Mouse (Mus musculus): ENCODE measurements around the gene Mapk11. TPM values are rescaled to one million over a fixed set of nuclear protein-coding genes. Genes with fewer than 3 reads are reported as not detected.

Gene Mapk11
- polyA plus RNA-seq, 2 experiments: 0.83 to 0.84 TPM

DNA sequence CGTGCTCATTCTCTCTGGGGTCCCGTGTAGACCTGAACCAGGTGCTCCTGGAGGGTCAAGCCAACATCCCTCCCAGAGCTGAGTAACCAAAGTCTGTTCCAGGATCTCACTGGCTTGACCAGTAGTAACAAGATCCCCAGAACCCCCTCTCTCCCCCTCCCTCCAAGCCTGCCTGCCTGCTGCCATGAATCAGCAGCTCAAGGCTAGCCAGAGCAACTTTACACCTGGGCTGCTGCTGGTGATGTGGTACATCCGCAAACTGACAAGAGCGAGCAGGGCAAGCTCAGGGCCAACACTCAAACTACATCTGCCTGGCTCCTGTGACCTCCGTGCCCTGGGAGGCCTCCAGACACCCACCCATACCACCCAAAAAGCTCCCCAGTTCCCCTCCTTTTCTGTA is 8.0 kb downstream of the Mapk11 start:
- TF ChIP-seq CTCF (IDR thresholded peaks at IDR 0.05; ENCODE audit: low read depth) (no peak), EP300 (IDR thresholded peaks at IDR 0.05; ENCODE audit: low read depth) (no peak)
- ATAC-seq (ENCODE audit: insufficient read depth): no peak
- H3K9ac ChIP-seq (replicated peaks): no peak overlapping the region
- H3K27me3 ChIP-seq (ENCODE audit: control insufficient read depth, insufficient read depth, low read length): peaks cover 57% of the 10 kb centered on the region
- H3K9me3 ChIP-seq (ENCODE audit: control insufficient read depth, low read length): no peaks in the 10 kb centered on the region
- H3K27ac ChIP-seq: no peak overlapping the region
- no peaks in the 10 kb centered on the region for H3K4me1 ChIP-seq (replicated peaks; ENCODE audit: control insufficient read depth in 2 of 2, insufficient read depth in 2 of 2, low read length in 1 of 2)
- WGBS (ENCODE audit: insufficient replicate concordance): 20% methylated on average over 5 of the region's 5 CpGs
- no peak overlapping the region for H3K4me3 ChIP-seq (ENCODE audit: insufficient read depth in 1 of 2, low read depth in 2 of 2, low read length in 2 of 2)
- DNase-seq (ENCODE audit: low read depth in 3 of 3, low spot score in 3 of 3): no peak
- H3K4me2 ChIP-seq (ENCODE audit: low read depth): no peak overlapping the region
- H3K36me3 ChIP-seq (replicated peaks; ENCODE audit: control insufficient read depth, insufficient read depth, low read depth): no peaks in the 10 kb centered on the region

DNA sequence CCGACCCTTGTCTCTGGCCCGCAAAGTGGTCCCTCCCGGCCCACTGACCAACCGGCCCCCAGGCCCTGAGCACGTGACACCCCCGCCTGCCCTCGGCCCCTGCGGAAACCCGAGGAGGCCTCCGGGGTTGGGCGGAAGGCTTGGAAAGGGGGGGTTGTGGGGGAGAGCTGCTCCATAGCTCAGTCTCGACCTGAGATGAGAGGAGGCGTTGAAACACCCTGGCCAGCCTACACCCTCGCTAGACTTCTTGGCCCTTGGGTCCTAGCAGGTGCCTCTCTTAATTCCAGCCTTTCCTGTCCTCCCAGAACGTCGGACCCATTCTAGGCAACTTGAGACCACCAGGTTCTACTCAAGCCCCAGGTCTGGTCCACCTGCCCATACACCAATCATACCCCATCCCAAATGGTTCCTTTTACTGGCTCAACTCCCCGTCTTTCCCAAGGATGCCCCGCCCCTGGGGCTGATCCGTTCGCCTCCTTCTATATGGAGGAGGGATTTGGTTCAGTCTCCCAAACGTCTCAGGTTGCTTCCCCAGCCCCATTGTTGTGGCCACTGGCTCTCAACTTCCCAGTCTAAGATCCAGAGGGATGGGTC is 8.7 kb downstream of the Mapk11 start, which contains the start of gene Mapk12:
TSS of gene Mapk12 (minus strand) at position 45 of the 594 bp plus-strand sequence.
- Histone ChIP-seq H3K4me3 (ENCODE audit: insufficient read depth in 1 of 2, low read depth in 2 of 2, low read length in 2 of 2) (peak within 1 kb of the TSS; percentile 15 to 16; a peak in 2 of 4 replicates), H3K9ac (replicated peaks) (no peak within 1 kb of the TSS), H3K4me1 (replicated peaks; ENCODE audit: control insufficient read depth in 2 of 2, insufficient read depth in 2 of 2, low read length in 1 of 2) (no peaks in the 10 kb centered on the region), H3K27me3 (ENCODE audit: control insufficient read depth, insufficient read depth, low read length) (peaks cover 50% of the 10 kb centered on the region), H3K27ac (no peak within 1 kb of the TSS), H3K4me2 (ENCODE audit: low read depth) (peak within 1 kb of the TSS; percentile 32), H3K36me3 (replicated peaks; ENCODE audit: control insufficient read depth, insufficient read depth, low read depth) (no peaks in the 10 kb centered on the region), H3K9me3 (ENCODE audit: control insufficient read depth, low read length) (no peaks in the 10 kb centered on the region)
- TF ChIP-seq CTCF (IDR thresholded peaks at IDR 0.05; ENCODE audit: low read depth) (no peak), EP300 (IDR thresholded peaks at IDR 0.05; ENCODE audit: low read depth) (no peak)
- no peak for DNase-seq (ENCODE audit: low read depth in 3 of 3, low spot score in 3 of 3)
- 3% methylated on average over 21 of the region's 21 CpGs for WGBS (ENCODE audit: insufficient replicate concordance)
- no peak for ATAC-seq (ENCODE audit: insufficient read depth)

DNA sequence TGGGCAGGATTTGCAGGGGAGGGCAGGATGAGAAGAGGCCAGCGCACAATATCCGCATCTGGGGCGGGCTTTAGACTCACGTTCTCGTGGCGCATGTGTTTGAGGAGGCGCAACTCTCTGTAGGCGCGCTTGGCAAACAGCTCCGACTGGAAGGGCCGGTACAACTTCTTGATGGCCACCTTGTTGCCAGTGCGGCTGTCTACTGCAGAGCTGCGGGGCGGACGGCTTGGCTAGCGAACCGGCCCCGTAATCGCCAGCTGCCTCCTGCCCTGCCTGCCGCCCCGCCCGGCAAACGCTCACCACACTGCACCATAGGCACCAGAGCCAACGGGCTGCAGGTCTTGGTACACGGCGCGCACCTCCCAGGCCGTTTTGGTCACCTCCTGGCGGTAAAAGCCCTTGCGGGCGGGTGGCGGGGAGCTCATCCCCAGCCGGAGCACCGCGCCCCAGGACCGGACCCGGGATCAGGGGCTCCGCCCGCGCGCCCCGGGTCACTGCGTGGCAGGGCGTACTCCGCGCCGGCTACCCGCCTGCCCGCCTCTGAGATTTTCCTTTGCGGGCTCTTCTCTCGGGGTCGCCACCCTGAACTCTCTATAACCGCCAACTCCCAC is 9.3 kb downstream of the Mapk11 start:
- Histone ChIP-seq H3K4me3 (ENCODE audit: insufficient read depth in 1 of 2, low read depth in 2 of 2, low read length in 2 of 2) (peak overlapping the region; percentile 15 to 16; a peak in 2 of 4 replicates), H3K27me3 (ENCODE audit: control insufficient read depth, insufficient read depth, low read length) (peaks cover 48% of the 10 kb centered on the region), H3K9ac (replicated peaks) (no peak overlapping the region), H3K9me3 (ENCODE audit: control insufficient read depth, low read length) (no peaks in the 10 kb centered on the region), H3K4me2 (ENCODE audit: low read depth) (peak overlapping the region; percentile 32), H3K4me1 (replicated peaks; ENCODE audit: control insufficient read depth in 2 of 2, insufficient read depth in 2 of 2, low read length in 1 of 2) (no peaks in the 10 kb centered on the region), H3K36me3 (replicated peaks; ENCODE audit: control insufficient read depth, insufficient read depth, low read depth) (no peaks in the 10 kb centered on the region), H3K27ac (no peak overlapping the region)
- DNase-seq (ENCODE audit: low read depth in 3 of 3, low spot score in 3 of 3): no peak
- TF ChIP-seq EP300 (IDR thresholded peaks at IDR 0.05; ENCODE audit: low read depth) (no peak), CTCF (IDR thresholded peaks at IDR 0.05; ENCODE audit: low read depth) (no peak)
- no peak for ATAC-seq (ENCODE audit: insufficient read depth)
- WGBS (ENCODE audit: insufficient replicate concordance): under 1% methylated on average over 53 of the region's 53 CpGs

DNA sequence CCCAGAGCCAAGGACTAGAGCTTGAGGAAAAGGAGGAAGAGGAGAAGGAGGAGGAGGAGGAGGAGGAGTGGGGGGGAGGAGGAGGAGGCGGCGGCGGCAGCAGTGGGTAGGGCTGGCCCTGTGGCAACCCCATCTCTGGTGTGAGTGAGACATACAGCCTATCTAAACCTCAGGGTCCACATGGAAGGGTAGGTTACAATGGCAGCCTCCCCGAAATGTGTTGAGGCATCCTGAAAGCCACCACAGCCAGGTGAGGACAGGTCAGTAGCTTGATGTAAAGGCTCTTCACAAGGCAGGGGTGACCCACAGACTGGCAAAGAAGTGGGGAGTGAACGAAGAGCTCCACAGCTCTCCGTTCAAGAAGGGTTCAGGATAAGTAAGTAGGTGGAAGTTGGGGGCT is 10.9 kb downstream of the Mapk11 start:
- Histone ChIP-seq H3K27ac (no peak overlapping the region), H3K9ac (replicated peaks) (no peak overlapping the region), H3K36me3 (replicated peaks; ENCODE audit: control insufficient read depth, insufficient read depth, low read depth) (no peaks in the 10 kb centered on the region), H3K4me1 (replicated peaks; ENCODE audit: control insufficient read depth in 2 of 2, insufficient read depth in 2 of 2, low read length in 1 of 2) (no peaks in the 10 kb centered on the region), H3K9me3 (ENCODE audit: control insufficient read depth, low read length) (no peaks in the 10 kb centered on the region), H3K4me2 (ENCODE audit: low read depth) (no peak overlapping the region), H3K4me3 (ENCODE audit: insufficient read depth in 1 of 2, low read depth in 2 of 2, low read length in 2 of 2) (no peak overlapping the region), H3K27me3 (ENCODE audit: control insufficient read depth, insufficient read depth, low read length) (peaks cover 48% of the 10 kb centered on the region)
- ATAC-seq (ENCODE audit: insufficient read depth) (no peak), DNase-seq (ENCODE audit: low read depth in 3 of 3, low spot score in 3 of 3) (no peak)
- no peak for TF ChIP-seq EP300 (IDR thresholded peaks at IDR 0.05; ENCODE audit: low read depth)
- 71% methylated on average over 6 of the region's 6 CpGs for WGBS (ENCODE audit: insufficient replicate concordance)

DNA sequence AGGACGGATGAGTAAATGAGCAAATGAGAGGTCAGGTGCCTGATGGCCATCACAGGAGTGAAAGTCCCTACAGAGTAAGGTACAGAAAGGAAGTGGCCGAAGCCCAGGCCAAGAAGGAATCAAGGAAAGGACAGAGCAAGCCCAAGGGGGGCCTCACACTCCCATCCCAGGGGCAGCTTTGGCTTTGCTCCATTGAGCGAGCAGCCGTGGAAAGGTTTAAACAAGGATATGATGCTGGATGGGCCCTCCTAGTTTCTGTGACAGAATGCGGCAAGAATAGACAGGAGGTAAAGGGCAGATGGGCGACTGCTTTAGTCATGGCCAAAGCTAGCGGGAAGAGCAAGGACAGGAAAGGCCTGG is 11.4 kb downstream of the Mapk11 start:
- Histone ChIP-seq H3K9ac (replicated peaks) (no peak overlapping the region), H3K4me1 (replicated peaks; ENCODE audit: control insufficient read depth in 2 of 2, insufficient read depth in 2 of 2, low read length in 1 of 2) (no peaks in the 10 kb centered on the region), H3K27ac (no peak overlapping the region), H3K9me3 (ENCODE audit: control insufficient read depth, low read length) (no peaks in the 10 kb centered on the region), H3K27me3 (ENCODE audit: control insufficient read depth, insufficient read depth, low read length) (peaks cover 48% of the 10 kb centered on the region), H3K36me3 (replicated peaks; ENCODE audit: control insufficient read depth, insufficient read depth, low read depth) (no peaks in the 10 kb centered on the region), H3K4me3 (ENCODE audit: insufficient read depth in 1 of 2, low read depth in 2 of 2, low read length in 2 of 2) (no peak overlapping the region), H3K4me2 (ENCODE audit: low read depth) (no peak overlapping the region)
- 63% methylated on average over 7 of the region's 7 CpGs for WGBS (ENCODE audit: insufficient replicate concordance)
- no peak for TF ChIP-seq CTCF (IDR thresholded peaks at IDR 0.05; ENCODE audit: low read depth)
- TF ChIP-seq EP300 (IDR thresholded peaks at IDR 0.05; ENCODE audit: low read depth): no peak
- ATAC-seq (ENCODE audit: insufficient read depth) (no peak), DNase-seq (ENCODE audit: low read depth in 3 of 3, low spot score in 3 of 3) (no peak)
